Mouse (Mus musculus) kidney, adult 2 months (tissue): ENCODE measurements around the gene Bmpr1a. TPM values are rescaled to one million over a fixed set of nuclear protein-coding genes. Genes with fewer than 3 reads are reported as not detected.

Experiments used
- DNase-seq: peaks from one replicate; pipeline ENCODE4 v3.0.0; 2021
- H3K27ac ChIP-seq: fragments of 200-500 bp; 2 replicates; pipeline ENCODE4 v1.5.1; 2012; ENCODE audit warnings: low read depth, low read length, control low read depth, inconsistent platforms; ENCODE audit not compliant: insufficient read depth
- H3K27me3 ChIP-seq: fragments of 200-500 bp; replicated peaks from 2 replicates; pipeline ENCODE4 v1.6.1; 2012; ENCODE audit warnings: mild to moderate bottlenecking, moderate library complexity, low read length, inconsistent platforms; ENCODE audit not compliant: control insufficient read depth, insufficient read depth
- H3K36me3 ChIP-seq: fragments of 200-500 bp; 2 replicates; pipeline ENCODE4 v1.6.1; 2012; ENCODE audit warnings: mild to moderate bottlenecking, moderate library complexity, low read length, inconsistent platforms; ENCODE audit not compliant: control insufficient read depth, insufficient read depth
- H3K4me1 ChIP-seq: fragments of 200-500 bp; 2 replicates; pipeline ENCODE4 v1.6.1; 2011; ENCODE audit warnings: low read length; ENCODE audit not compliant: control insufficient read depth, insufficient read depth
- H3K4me3 ChIP-seq: fragments of 200-500 bp; 2 replicates; pipeline ENCODE4 v1.5.1; 2011; ENCODE audit warnings: mild to moderate bottlenecking, low read depth, low read length, control low read depth; ENCODE audit not compliant: insufficient read depth
- CTCF ChIP-seq: fragments of 200-500 bp; conservative IDR thresholded peaks from 2 replicates; pipeline ENCODE4 v1.5.1; 2011; ENCODE audit warnings: low read depth, mild to moderate bottlenecking, control low read depth, low read length, moderate library complexity, mixed read lengths; ENCODE audit not compliant: insufficient read depth, insufficient read length
- POLR2A ChIP-seq: fragments of 200-500 bp; IDR thresholded peaks from one replicate; pipeline ENCODE4 v1.6.1; 2011; ENCODE audit warnings: low read depth, low read length, control low read depth
- WGBS: fragments of 180-500 bp; shearing (Covaris S2); methylation state at CpG from one replicate; pipeline ENCODE4 v1.1.7; 2018; 5-methylcytosine and 5-hydroxymethylcytosine counted together
- polyA plus RNA-seq: library from polyadenylated mRNA; depleted of rRNA; stranded (reverse); fragments of >200 nt; gene quantifications from 2 replicates; pipeline ENCODE4 v1.2.3, GENCODE M21; 2012

Bmpr1a gene
- polyA plus RNA-seq, 1 experiment = 11.4 TPM

DNA sequence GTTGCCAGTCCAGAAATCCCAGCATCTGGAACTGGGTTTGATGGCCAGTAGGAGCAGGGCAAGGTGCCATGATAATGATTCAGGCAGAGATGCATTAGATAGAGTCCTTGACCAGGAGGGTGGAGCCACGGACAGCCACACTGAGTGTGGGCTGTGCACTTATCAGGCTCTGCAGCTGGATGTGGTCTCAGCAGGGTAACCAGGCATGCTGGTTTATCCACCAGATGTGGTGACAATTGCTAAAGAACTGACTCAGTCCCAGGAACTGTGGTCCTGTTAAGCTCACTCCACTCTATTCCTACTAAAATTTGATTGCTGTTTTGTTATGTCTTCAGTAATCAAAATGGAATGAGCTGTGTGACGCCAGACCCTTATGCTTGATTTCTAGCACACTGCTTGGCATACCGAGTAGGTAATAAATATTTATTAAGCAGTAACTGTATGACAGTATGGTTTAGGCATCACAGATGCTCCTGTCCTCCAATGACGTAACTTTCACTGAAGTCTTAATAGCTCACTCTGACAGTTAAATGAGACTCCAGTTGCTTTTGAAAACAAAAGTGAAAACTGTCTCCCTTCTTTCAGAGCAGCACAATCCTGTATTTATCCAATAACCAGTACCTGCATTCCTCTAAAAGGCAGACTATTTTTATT lies 5.2 kb upstream of the Bmpr1a start:
- no peaks in the 10 kb centered on the region for H3K36me3 ChIP-seq
- no peaks in the 10 kb centered on the region for H3K27me3 ChIP-seq
- peaks cover 2% of the 10 kb centered on the region; the same call in 1 of the 2 replicates for H3K4me1 ChIP-seq
- H3K4me3 ChIP-seq = no peak overlapping the region
- WGBS = 46% methylated on average over 4 of the region's 4 CpGs
- no peak overlapping the region for H3K27ac ChIP-seq
- DNase-seq = no peak
- TF ChIP-seq POLR2A = no peak
- no peak for TF ChIP-seq CTCF

DNA sequence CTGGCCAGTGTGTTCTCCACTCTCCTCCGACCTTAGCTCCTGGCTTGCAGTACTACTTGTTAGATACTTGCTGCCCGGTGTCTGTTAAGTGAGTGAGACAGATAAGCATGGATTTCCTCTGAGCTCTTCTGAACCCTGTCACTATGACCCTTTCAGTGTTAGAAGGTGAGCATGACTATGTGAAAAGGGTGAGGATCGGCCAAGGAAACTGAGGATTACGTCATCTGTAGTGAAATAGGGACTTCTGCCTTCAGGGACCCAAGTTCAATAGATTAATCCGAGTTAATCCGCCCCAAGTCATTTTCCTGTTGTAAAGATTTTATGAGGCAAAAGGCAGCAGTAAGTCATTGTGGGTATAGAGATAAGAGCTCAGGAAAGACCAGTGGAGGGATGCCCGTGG lies 2.2 kb upstream of the Bmpr1a start:
- H3K36me3 ChIP-seq = no peaks in the 10 kb centered on the region
- DNase-seq = no peak
- 70% methylated on average over 7 of the region's 7 CpGs for WGBS
- TF ChIP-seq POLR2A (no peak), CTCF (no peak)
- H3K4me1 ChIP-seq = peaks cover 3% of the 10 kb centered on the region; the same call in 1 of the 2 replicates
- H3K27me3 ChIP-seq = no peaks in the 10 kb centered on the region
- H3K4me3 ChIP-seq = no peak overlapping the region
- H3K27ac ChIP-seq = no peak overlapping the region

DNA sequence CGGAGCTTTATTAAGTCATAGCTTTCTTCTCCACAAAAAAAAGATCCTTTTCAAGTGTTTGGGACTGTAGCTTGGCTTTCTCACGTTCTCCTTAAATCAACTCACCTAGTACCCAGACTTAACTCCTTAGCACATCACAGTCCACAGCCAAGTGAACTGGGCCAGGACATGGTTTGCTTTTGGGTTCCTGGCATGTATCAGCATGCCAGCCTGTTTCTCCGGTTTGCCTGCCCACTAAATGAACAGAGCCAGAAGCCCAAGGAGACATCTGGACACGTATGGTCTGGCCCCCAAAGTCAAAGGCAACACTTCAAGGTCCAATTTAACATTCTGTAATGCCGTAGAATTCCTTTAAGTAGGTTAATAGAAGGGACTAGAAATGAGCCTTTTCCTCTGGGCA lies 1.2 kb upstream of the Bmpr1a start:
- Histone ChIP-seq H3K4me1 (peaks cover 8% of the 10 kb centered on the region; the same call in 1 of the 2 replicates), H3K4me3 (no peak overlapping the region), H3K36me3 (no peaks in the 10 kb centered on the region), H3K27me3 (no peaks in the 10 kb centered on the region), H3K27ac (no peak overlapping the region)
- TF ChIP-seq CTCF = no peak
- no peak for TF ChIP-seq POLR2A
- no peak for DNase-seq
- 76% methylated on average over 5 of the region's 5 CpGs for WGBS

DNA sequence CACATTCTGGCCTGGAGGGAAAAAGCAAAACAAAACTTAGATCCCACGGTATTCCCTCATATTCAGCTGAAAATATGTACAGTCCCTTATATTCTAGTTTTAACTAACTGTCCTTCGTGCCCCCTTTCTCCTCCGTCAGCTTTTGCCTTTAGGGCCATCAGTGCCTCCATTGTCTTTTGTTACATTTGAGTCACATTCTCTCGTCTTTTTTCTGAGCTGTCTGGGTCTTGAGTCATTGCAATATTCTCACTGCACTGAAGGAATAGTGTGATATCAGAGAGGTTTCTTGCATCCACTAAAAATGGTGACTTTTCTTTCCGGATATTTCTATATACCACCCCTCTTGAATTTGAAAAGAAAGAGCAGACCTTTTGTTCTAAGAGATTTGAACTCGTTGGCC lies 618 bp upstream of the Bmpr1a start:
- no peaks in the 10 kb centered on the region for H3K27me3 ChIP-seq
- no peak for DNase-seq
- peaks cover 8% of the 10 kb centered on the region; the same call in 1 of the 2 replicates for H3K4me1 ChIP-seq
- TF ChIP-seq CTCF (no peak), POLR2A (no peak)
- H3K27ac ChIP-seq = no peak overlapping the region
- H3K4me3 ChIP-seq = no peak overlapping the region
- H3K36me3 ChIP-seq = no peaks in the 10 kb centered on the region
- 73% methylated on average over 6 of the region's 6 CpGs for WGBS

DNA sequence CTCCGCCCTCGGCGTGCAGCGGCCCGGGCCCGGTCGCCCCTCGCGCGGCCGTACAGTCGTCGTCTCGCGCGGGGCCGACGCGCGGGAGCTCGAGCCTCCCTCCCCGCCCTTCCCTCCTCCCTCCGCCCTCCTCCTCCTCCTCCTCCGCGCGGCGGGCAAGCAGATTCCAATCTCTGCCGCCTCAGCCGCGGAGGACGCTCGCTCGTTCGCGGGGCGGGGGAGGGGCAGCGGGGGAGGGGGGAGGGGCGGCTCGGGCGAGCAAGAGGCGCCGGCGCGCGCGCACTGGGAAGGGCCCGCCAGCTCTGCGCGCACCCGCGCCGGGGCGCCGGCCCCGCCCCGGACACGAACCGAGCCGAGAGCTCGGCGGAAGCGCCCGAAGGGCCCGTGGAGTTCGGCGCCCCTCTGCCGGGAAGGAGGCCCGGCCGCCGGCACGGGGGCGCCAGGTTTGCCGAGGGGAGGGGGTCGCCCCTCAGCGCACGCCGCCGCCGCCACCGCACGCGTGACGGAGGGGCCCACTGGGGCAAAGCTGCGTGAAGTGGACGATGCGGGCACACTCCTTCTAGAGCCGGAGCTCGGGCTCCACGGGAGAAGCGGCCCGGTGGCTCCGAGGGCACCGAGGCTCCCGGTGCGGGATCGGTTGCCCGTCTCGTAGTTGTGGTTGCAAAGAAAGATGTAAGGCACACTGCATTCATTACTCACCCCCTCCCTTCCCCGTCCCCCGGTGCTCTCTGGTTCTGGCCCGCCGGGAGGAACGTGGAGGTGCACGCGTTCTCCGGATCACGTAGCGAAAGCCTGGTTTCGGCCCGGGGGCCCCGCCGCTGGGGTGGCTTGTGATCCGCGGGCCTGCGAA lies 441 bp downstream of the Bmpr1a start:
- peak; percentile 92 for DNase-seq
- no peaks in the 10 kb centered on the region for H3K27me3 ChIP-seq
- peak overlapping the region; percentile 96 for H3K4me3 ChIP-seq
- WGBS = under 1% methylated on average over 92 of the region's 115 CpGs
- no peaks in the 10 kb centered on the region for H3K36me3 ChIP-seq
- peak overlapping the region; percentile 97 for H3K27ac ChIP-seq
- TF ChIP-seq POLR2A = no peak
- TF ChIP-seq CTCF = no peak
- peaks cover 12% of the 10 kb centered on the region; the same call in 1 of the 2 replicates for H3K4me1 ChIP-seq

DNA sequence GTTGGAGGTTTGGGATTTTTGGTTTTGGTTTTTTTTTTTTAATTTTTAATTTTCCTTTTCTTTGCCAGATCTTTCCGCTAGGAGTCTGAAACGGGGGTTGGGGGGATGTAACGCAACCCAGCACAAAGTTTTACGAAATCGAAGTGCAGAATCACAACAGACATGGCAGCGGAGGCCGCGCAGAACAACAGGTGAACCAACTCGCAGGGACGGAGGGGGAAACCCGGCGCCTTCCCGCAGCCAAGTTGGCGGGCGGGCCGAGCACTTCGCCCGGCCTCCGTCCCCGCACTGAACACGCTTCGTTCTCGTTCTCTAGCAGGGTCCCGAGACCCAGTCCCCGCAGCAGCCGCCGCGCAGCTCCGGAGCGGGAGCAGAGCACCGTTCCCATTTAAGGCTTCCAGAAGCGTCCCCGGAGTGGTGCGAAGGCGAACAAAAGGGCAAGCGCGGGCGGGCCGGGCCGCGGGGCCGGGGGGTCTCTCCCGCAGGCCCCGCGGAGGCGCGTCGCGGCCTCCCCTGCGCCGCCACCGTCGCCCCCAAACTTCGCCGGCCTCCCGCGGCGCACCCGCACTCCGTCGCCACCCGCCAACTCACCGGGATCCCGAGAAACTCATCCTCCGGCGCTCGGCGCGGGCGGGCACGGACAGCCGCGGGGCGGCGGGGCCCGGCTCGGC lies 1.2 kb downstream of the Bmpr1a start:
- peaks cover 12% of the 10 kb centered on the region; the same call in 1 of the 2 replicates for H3K4me1 ChIP-seq
- no peaks in the 10 kb centered on the region for H3K36me3 ChIP-seq
- H3K27me3 ChIP-seq = no peaks in the 10 kb centered on the region
- H3K27ac ChIP-seq = peak overlapping the region; percentile 93
- WGBS = under 1% methylated on average over 71 of the region's 77 CpGs
- DNase-seq = peak; percentile 54
- TF ChIP-seq CTCF (no peak), POLR2A (no peak)
- peak overlapping the region; percentile 92 for H3K4me3 ChIP-seq

DNA sequence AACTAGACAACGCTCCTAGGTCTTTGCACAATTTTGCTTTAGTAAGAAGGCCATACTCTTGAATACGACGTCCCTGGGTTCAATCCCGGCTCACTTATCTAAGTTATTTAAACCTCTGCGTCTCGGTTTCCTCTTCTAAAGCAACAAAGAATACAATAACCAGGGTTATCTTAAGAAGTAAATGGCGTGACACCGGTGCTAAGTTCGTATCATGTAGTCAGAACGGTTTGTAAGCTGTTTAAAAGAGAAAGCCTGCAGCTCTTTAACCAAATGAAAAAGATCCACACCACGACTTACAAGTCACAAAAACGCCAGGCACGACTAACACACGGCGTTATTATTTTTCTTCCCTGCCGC lies 1.7 kb downstream of the Bmpr1a start:
- WGBS = under 1% methylated on average over 16 of the region's 16 CpGs
- H3K27me3 ChIP-seq = no peaks in the 10 kb centered on the region
- peak; percentile 43 for DNase-seq
- H3K4me1 ChIP-seq = peaks cover 12% of the 10 kb centered on the region; the same call in 1 of the 2 replicates
- no peak for TF ChIP-seq CTCF
- no peak for TF ChIP-seq POLR2A
- no peaks in the 10 kb centered on the region for H3K36me3 ChIP-seq
- peak overlapping the region; percentile 92 for H3K4me3 ChIP-seq
- H3K27ac ChIP-seq = peak overlapping the region; percentile 93
